In the genomic region with DNA sequence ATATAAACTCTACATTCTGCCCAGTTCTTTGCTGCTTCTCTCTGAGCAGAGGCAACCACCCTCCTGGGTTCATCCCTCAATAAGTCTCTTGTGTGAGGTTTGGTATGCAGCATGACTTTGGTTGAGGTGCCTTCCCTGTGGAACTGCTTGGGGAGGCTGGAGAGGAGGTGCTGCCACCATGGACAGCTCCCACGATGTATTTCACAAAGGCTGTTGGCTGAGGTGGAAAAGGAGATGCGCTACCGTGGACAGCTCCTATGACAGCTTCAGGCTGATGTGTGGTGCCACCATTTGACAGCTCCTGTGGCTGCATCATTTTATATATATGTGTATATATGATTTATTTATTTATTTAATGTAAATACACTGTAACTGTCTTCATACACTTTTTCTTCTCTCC, we compare ENCODE assay signal across 11 mouse cellular contexts. TPM values are rescaled to one million over a fixed set of nuclear protein-coding genes. Genes with fewer than 3 reads are reported as not detected.
DNase-seq lines count a peak whose midpoint lies in the region; ATAC-seq lines count a peak whose summit lies in the region.
"Had no signal": no experiment of that assay in that cellular context is flagged by ENCODE, and none has a peak within 500 bp of the region (broad histone marks: within the 10 kb centered on the region; RNA-seq: fewer than 3 reads in every experiment).

No protein-coding gene starts in this region.

- no peak overlapping the region for H3K4me2 ChIP-seq in intestine, embryonic 14.5 days (ENCODE audit: low read length)
- H3K4me2 ChIP-seq in intestine, embryonic 16.5 days (ENCODE audit: low read depth, low read length): no peak overlapping the region
- H3K4me2 ChIP-seq: embryonic facial prominence, embryonic 15.5 days had no signal

- H3K9me3 ChIP-seq in intestine, embryonic 14.5 days (ENCODE audit: control insufficient read depth, low read length): no peaks in the 10 kb centered on the region
- peaks cover 6% of the 10 kb centered on the region; the same call in 1 of the 2 replicates for H3K9me3 ChIP-seq in intestine, embryonic 16.5 days (ENCODE audit: control insufficient read depth, low read length)
- no peaks in the 10 kb centered on the region for H3K9me3 ChIP-seq in limb, embryonic 10.5 days (replicated peaks)
- H3K9me3 ChIP-seq: heart, embryonic 10.5 days had no signal

- peaks cover 19% of the 10 kb centered on the region for H3K36me3 ChIP-seq in intestine, embryonic 14.5 days (ENCODE audit: control insufficient read depth, insufficient read depth, low read length)
- H3K36me3 ChIP-seq in intestine, embryonic 16.5 days (ENCODE audit: control insufficient read depth, insufficient read depth, low read length): peaks cover 6% of the 10 kb centered on the region
- H3K36me3 ChIP-seq in limb, embryonic 10.5 days: peaks cover 26% of the 10 kb centered on the region

- H3K4me1 ChIP-seq in intestine, embryonic 14.5 days (replicated peaks; ENCODE audit: control insufficient read depth, insufficient read depth, low read length): no peaks in the 10 kb centered on the region
- H3K4me1 ChIP-seq in intestine, embryonic 16.5 days (ENCODE audit: control insufficient read depth, insufficient read depth, low read length): no peaks in the 10 kb centered on the region
- H3K4me1 ChIP-seq in limb, embryonic 10.5 days: 0 out of 2 replicates have a peak, but pooled peaks cover 2% of the 10 kb centered on the region
- H3K4me1 ChIP-seq: embryonic facial prominence, embryonic 15.5 days; heart, embryonic 10.5 days had no signal

- H3K27me3 ChIP-seq in intestine, embryonic 14.5 days (replicated peaks; ENCODE audit: control insufficient read depth, insufficient read depth, low read length): peaks cover 14% of the 10 kb centered on the region
- peaks cover 11% of the 10 kb centered on the region for H3K27me3 ChIP-seq in intestine, embryonic 16.5 days (replicated peaks; ENCODE audit: control insufficient read depth, insufficient read depth, low read length)
- peaks cover 22% of the 10 kb centered on the region for H3K27me3 ChIP-seq in limb, embryonic 10.5 days (ENCODE audit: low read depth, poor library complexity, severe bottlenecking)

- H3K9ac ChIP-seq in intestine, embryonic 14.5 days (ENCODE audit: low read length): no peak overlapping the region
- no peak overlapping the region for H3K9ac ChIP-seq in intestine, embryonic 16.5 days (ENCODE audit: low read depth, low read length)
- H3K9ac ChIP-seq: embryonic facial prominence, embryonic 15.5 days had no signal

- 34% methylated on average over 3 of the region's 3 CpGs for WGBS in intestine, embryonic 14.5 days
- WGBS in intestine, embryonic 16.5 days: 32% methylated on average over 3 of the region's 3 CpGs
- WGBS in limb, embryonic 10.5 days: 30% methylated on average over 3 of the region's 3 CpGs

- DNase-seq in intestine, embryonic 14.5 days (ENCODE audit: low spot score): peak; percentile 63
- DNase-seq in A20 (ENCODE audit: low read depth, low spot score) (peak; percentile 63), NIH3T3 (ENCODE audit: low read depth) (peak; percentile 47)
- peak; percentile 62 for DNase-seq in limb, embryonic 10.5 days (ENCODE audit: low spot score)
- no peak for DNase-seq in left cerebral cortex, adult 18-20 months (ENCODE audit: low spot score in 2 of 2)
- no peak for DNase-seq in cerebellum, adult 18-20 months

- no peak overlapping the region for H3K4me3 ChIP-seq in intestine, embryonic 14.5 days (ENCODE audit: low read depth, low read length)
- H3K4me3 ChIP-seq in intestine, embryonic 16.5 days (ENCODE audit: low read length): no peak overlapping the region
- H3K4me3 ChIP-seq in limb, embryonic 10.5 days: no peak overlapping the region
- H3K4me3 ChIP-seq: embryonic facial prominence, embryonic 15.5 days; heart, embryonic 10.5 days had no signal

- no peak for ATAC-seq in intestine, embryonic 14.5 days (replicated peaks; ENCODE audit: low FRiP score, low TSS enrichment, low read depth)
- no peak for ATAC-seq in intestine, embryonic 16.5 days
- ATAC-seq in inflammation-experienced regulatory T-cells, adult 6 months: no peak

- no peak overlapping the region for H3K27ac ChIP-seq in intestine, embryonic 14.5 days (ENCODE audit: low read depth)
- H3K27ac ChIP-seq in intestine, embryonic 16.5 days (ENCODE audit: low read length): no peak overlapping the region
- no peak overlapping the region for H3K27ac ChIP-seq in limb, embryonic 10.5 days
- H3K27ac ChIP-seq: embryonic facial prominence, embryonic 15.5 days; heart, embryonic 10.5 days had no signal

RNA-seq across cellular contexts. Expression of a gene that starts 12.3 kb away (rescaled TPM):
- polyA plus RNA-seq in intestine, embryonic 14.5 days (2014; fragmentation: Nextera tagmentation; extraction: Ambion mirVana): 56.5 and 63.9 TPM in 2 replicates
- polyA plus RNA-seq in intestine, embryonic 16.5 days (2015; fragmentation: Nextera tagmentation; extraction: Ambion mirVana): 36.3 and 40.2 TPM in 2 replicates
- 0.21 and 0.41 TPM in 2 replicates for polyA plus RNA-seq in limb, embryonic 10.5 days (2016; fragmentation: Nextera tagmentation; extraction: Ambion mirVana)
- 100 to 1,000 TPM; 647 to 666 TPM for total RNA-seq in left cerebral cortex, adult 18-20 months (2021)
- not detected for polyA plus RNA-seq in inflammation-experienced regulatory T-cells, adult 6 months (2017; shearing (Covaris generic))
- polyA plus RNA-seq: testis, adult 2 months had no signal

RNA-seq across cellular contexts. Expression of a gene that starts 14.2 kb away (rescaled TPM):
- 16.4 and 16.6 TPM in 2 replicates for polyA plus RNA-seq in intestine, embryonic 14.5 days (2014; fragmentation: Nextera tagmentation; extraction: Ambion mirVana)
- polyA plus RNA-seq in intestine, embryonic 16.5 days (2015; fragmentation: Nextera tagmentation; extraction: Ambion mirVana): 11.7 and 12.9 TPM in 2 replicates
- 20.3 and 23.0 TPM in 2 replicates for polyA plus RNA-seq in limb, embryonic 10.5 days (2016; fragmentation: Nextera tagmentation; extraction: Ambion mirVana)
- 10 to 100 TPM; 23.9 to 25.8 TPM for total RNA-seq in left cerebral cortex, adult 18-20 months (2021)
- 10 to 100 TPM in 2 of 3 experiments, 1 to 10 TPM in 1; 9.1 to 12.8 (median 11.0) TPM for polyA plus RNA-seq in inflammation-experienced regulatory T-cells, adult 6 months (2017; shearing (Covaris generic))

RNA-seq across cellular contexts. Expression of a gene that starts 17.5 kb away (rescaled TPM):
- 53.7 and 57.1 TPM in 2 replicates for polyA plus RNA-seq in intestine, embryonic 14.5 days (2014; fragmentation: Nextera tagmentation; extraction: Ambion mirVana)
- polyA plus RNA-seq in intestine, embryonic 16.5 days (2015; fragmentation: Nextera tagmentation; extraction: Ambion mirVana): 31.0 and 32.0 TPM in 2 replicates
- polyA plus RNA-seq in limb, embryonic 10.5 days (2016; fragmentation: Nextera tagmentation; extraction: Ambion mirVana): 79.8 and 80.8 TPM in 2 replicates
- 10 to 100 TPM; 24.9 to 34.5 TPM for total RNA-seq in left cerebral cortex, adult 18-20 months (2021)
- polyA plus RNA-seq in inflammation-experienced regulatory T-cells, adult 6 months (2017; shearing (Covaris generic)): 10 to 100 TPM; 31.4 to 34.5 (median 32.2) TPM

Comparison
In these comparisons a context has a peak if more than half of its experiments do, and no peak if none do; other contexts are left out.
1. DNase-seq: peak in intestine, embryonic 14.5 days (single experiment), A20 (single experiment), NIH3T3 (single experiment) and limb, embryonic 10.5 days (single experiment); none in left cerebral cortex, adult 18-20 months (0 of 2) and cerebellum, adult 18-20 months (0 of 2).
2. RNA of a gene that starts 12.3 kb away (polyA plus RNA-seq): 56.5 to 63.9 TPM in intestine, embryonic 14.5 days and 36.3 to 40.2 TPM in intestine, embryonic 16.5 days; 0.21 to 0.41 TPM in limb, embryonic 10.5 days and not detected in inflammation-experienced regulatory T-cells, adult 6 months; every median in the first group is over 10 times any median in the second.